Mouse (Mus musculus) liver, postnatal 0 days (tissue): ENCODE data around the gene Pkn3. TPM values are rescaled to one million over a fixed set of nuclear protein-coding genes. Genes with fewer than 3 reads are reported as not detected.

Experiments
- polyA plus RNA-seq: library from polyadenylated mRNA; unstranded; fragments of >200 nt; fragmentation: Nextera tagmentation; extraction: Ambion mirVana; gene quantifications from 2 replicates; pipeline ENCODE4 v1.2.1, GENCODE M21; 2015

The Pkn3 gene
- polyA plus RNA-seq, 1 experiment from 2014 or later = 0.75 TPM

Other genes starting within 250 kb of the Pkn3 start
- gene Cercam, start 208.5 kb upstream of the Pkn3 start, polyA plus RNA-seq = 9.0 and 10.0 TPM in 2 replicates
- 19.0 and 22.1 TPM in 2 replicates for gene Odf2, start 188.5 kb upstream of the Pkn3 start, polyA plus RNA-seq
- gene Gle1, start 142.3 kb upstream of the Pkn3 start, polyA plus RNA-seq = 13.4 and 14.7 TPM in 2 replicates
- gene Sptan1, start 112.1 kb upstream of the Pkn3 start, polyA plus RNA-seq = 14.9 and 17.2 TPM in 2 replicates
- gene Wdr34, start 28.8 kb upstream of the Pkn3 start, polyA plus RNA-seq = 5.8 and 6.6 TPM in 2 replicates
- gene Set, start 20.3 kb upstream of the Pkn3 start, polyA plus RNA-seq = 115 and 116 TPM in 2 replicates
- gene Zdhhc12, start 16.0 kb downstream of the Pkn3 start, polyA plus RNA-seq = 25.1 and 27.0 TPM in 2 replicates
- 1.6 and 1.8 TPM in 2 replicates for gene Zer1, start 46.9 kb downstream of the Pkn3 start, polyA plus RNA-seq
- gene Tbc1d13, start 56.1 kb downstream of the Pkn3 start, polyA plus RNA-seq = 1.8 and 2.0 TPM in 2 replicates
- gene Endog, start 93.8 kb downstream of the Pkn3 start, polyA plus RNA-seq = 51.2 and 56.3 TPM in 2 replicates
- 12.8 and 13.7 TPM in 2 replicates for gene Spout1, start 100.8 kb downstream of the Pkn3 start, polyA plus RNA-seq
- 32.2 and 32.3 TPM in 2 replicates for gene Kyat1, start 128.2 kb downstream of the Pkn3 start, polyA plus RNA-seq
- gene Lrrc8a, start 160.0 kb downstream of the Pkn3 start, polyA plus RNA-seq = 18.6 and 20.3 TPM in 2 replicates
- 0.14 and 0.18 TPM in 2 replicates for gene Gm28035, start 162.9 kb downstream of the Pkn3 start, polyA plus RNA-seq
- gene Phyhd1, start 188.5 kb downstream of the Pkn3 start, polyA plus RNA-seq = 19.3 and 23.2 TPM in 2 replicates
- not detected in 2 replicates for gene Gm28038, start 203.4 kb downstream of the Pkn3 start, polyA plus RNA-seq
- 14.0 and 14.1 TPM in 2 replicates for gene Dolk, start 208.7 kb downstream of the Pkn3 start, polyA plus RNA-seq
- gene Nup188, start 208.7 kb downstream of the Pkn3 start, polyA plus RNA-seq = 6.2 and 7.5 TPM in 2 replicates